Comparison of ENCODE assay signal across 10 mouse cellular contexts in the genomic region with DNA sequence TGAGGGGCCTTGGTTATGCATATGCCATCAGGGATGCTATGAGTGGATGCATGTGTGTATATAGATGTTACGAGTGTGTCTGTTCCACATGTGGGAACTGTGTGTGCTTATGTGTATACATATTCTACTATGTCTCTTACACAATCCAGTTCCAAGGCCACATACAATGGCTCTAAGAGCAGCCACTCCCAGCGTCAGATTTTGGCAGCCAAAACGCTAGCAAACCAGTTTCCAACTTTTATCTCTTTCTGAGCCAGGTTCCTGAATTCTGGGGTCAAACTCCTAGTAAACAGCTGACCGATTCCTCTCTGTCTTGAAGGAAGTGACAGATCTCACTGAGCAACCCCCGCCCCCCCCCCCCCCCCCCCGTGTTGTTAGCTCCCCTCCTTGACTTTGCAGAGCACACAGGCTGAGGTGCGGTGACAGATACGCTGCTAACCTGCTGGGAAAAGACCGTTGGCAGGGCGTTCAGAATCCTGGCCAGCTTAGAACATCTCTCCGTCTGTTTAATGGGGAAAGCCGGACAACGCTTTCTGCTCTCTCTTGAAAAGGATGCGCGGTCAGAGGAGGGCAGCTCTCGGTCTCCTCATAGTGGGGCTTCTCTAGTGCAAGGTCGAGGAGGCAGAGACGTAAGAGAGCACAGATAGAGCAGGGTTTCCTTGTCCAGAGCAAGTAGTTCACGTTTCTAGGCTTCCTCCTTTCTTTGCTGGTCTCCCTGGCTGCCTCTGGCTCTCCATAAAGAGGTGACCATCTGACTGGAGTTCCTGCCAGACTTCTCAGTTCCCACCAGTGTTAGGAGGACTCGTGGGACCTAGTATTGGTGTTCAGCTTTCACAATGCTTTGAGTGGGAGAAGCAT. TPM values are rescaled to one million over a fixed set of nuclear protein-coding genes. Genes with fewer than 3 reads are reported as not detected.
A peak's percentile ranks its signal among the peaks of the same experiment; 100 is the strongest.
DNase-seq lines count a peak whose midpoint lies in the region; ATAC-seq and TF ChIP-seq lines count a peak whose summit lies in the region.
"Had no signal": no experiment of that assay in that cellular context is flagged by ENCODE, and none has a peak within 500 bp of the region (broad histone marks: within the 10 kb centered on the region; RNA-seq: fewer than 3 reads in every experiment).

No protein-coding gene starts in this region.

- H3K27me3 ChIP-seq in limb, embryonic 13.5 days = no peaks in the 10 kb centered on the region
- H3K27me3 ChIP-seq in limb, embryonic 10.5 days (ENCODE audit: low read depth, poor library complexity, severe bottlenecking) = no peaks in the 10 kb centered on the region
- H3K27me3 ChIP-seq in heart, embryonic 16.5 days (ENCODE audit: control insufficient read depth, insufficient read depth, low read length) = no peaks in the 10 kb centered on the region
- H3K27me3 ChIP-seq in lung, postnatal 0 days (replicated peaks; ENCODE audit: insufficient read depth, low read length) = no peaks in the 10 kb centered on the region

- TF ChIP-seq CTCF in lung, postnatal 0 days (IDR thresholded peaks at IDR 0.05) = no peak

- peak; percentile 20; the same call in 1 of the 2 replicates for TF ChIP-seq EP300 in lung, postnatal 0 days (IDR thresholded peaks at IDR 0.05)

- no peaks in the 10 kb centered on the region; the same call in 1 of the 2 replicates for H3K9me3 ChIP-seq in limb, embryonic 13.5 days
- H3K9me3 ChIP-seq in limb, embryonic 10.5 days (replicated peaks) = no peaks in the 10 kb centered on the region
- H3K9me3 ChIP-seq in heart, embryonic 16.5 days (replicated peaks; ENCODE audit: control insufficient read depth, low read length) = no peaks in the 10 kb centered on the region
- H3K9me3 ChIP-seq in lung, postnatal 0 days (ENCODE audit: low read length) = no peaks in the 10 kb centered on the region

- ATAC-seq in limb, embryonic 13.5 days (ENCODE audit: low FRiP score, low read depth) = no peak
- no peak for ATAC-seq in heart, embryonic 16.5 days (replicated peaks; ENCODE audit: extremely low read depth, insufficient read depth, low FRiP score)
- peak; percentile 53 for ATAC-seq in lung, postnatal 0 days
- ATAC-seq in activated CD4-positive, CD25-positive, alpha-beta regulatory T cell, adult 4 months = no peak
- ATAC-seq: forebrain, embryonic 14.5 days had no signal

- no peak overlapping the region for H3K27ac ChIP-seq in limb, embryonic 13.5 days
- H3K27ac ChIP-seq in limb, embryonic 10.5 days = no peak overlapping the region
- peak overlapping the region; percentile 64 for H3K27ac ChIP-seq in heart, embryonic 16.5 days (ENCODE audit: low read length)
- peak overlapping the region; percentile 74 for H3K27ac ChIP-seq in lung, postnatal 0 days (ENCODE audit: low read length)

- no peak overlapping the region for H3K4me3 ChIP-seq in limb, embryonic 13.5 days
- no peak overlapping the region for H3K4me3 ChIP-seq in limb, embryonic 10.5 days
- H3K4me3 ChIP-seq in heart, embryonic 16.5 days (ENCODE audit: low read length) = 0 out of 2 replicates have a peak overlapping the region, but pooled peaks have one; percentile 1
- 0 out of 2 replicates have a peak overlapping the region, but pooled peaks have one; percentile 5 for H3K4me3 ChIP-seq in lung, postnatal 0 days (ENCODE audit: low read depth, low read length)

- no peak for DNase-seq in limb, embryonic 10.5 days (ENCODE audit: low spot score)
- DNase-seq in cerebellum, postnatal 14 days = peak; percentile 65 to 74
- DNase-seq in lung, postnatal 0 days (ENCODE audit: low spot score) = peak; percentile 75
- DNase-seq in kidney, postnatal 36 days = no peak
- DNase-seq in adrenal gland, adult 2 months = no peak
- DNase-seq: spleen, adult 18-20 months had no signal

- H3K4me1 ChIP-seq in limb, embryonic 13.5 days = peaks cover 11% of the 10 kb centered on the region
- H3K4me1 ChIP-seq in limb, embryonic 10.5 days = peaks cover 21% of the 10 kb centered on the region
- H3K4me1 ChIP-seq in heart, embryonic 16.5 days (ENCODE audit: control insufficient read depth, insufficient read depth, low read length) = peaks cover 21% of the 10 kb centered on the region
- peaks cover 9% of the 10 kb centered on the region for H3K4me1 ChIP-seq in lung, postnatal 0 days (ENCODE audit: insufficient read depth, low read depth, low read length)

- 49% methylated on average over 19 of the region's 20 CpGs for WGBS in limb, embryonic 13.5 days
- 54% methylated on average over 20 of the region's 20 CpGs for WGBS in limb, embryonic 10.5 days
- 19% methylated on average over 20 of the region's 20 CpGs for WGBS in heart, embryonic 16.5 days
- WGBS in lung, postnatal 0 days = 10% methylated on average over 20 of the region's 20 CpGs

- peak overlapping the region; percentile 19; the same call in 1 of the 2 replicates for H3K4me2 ChIP-seq in limb, embryonic 13.5 days (replicated peaks)
- H3K4me2 ChIP-seq in heart, embryonic 16.5 days (ENCODE audit: low read depth, low read length) = peak overlapping the region; percentile 80
- H3K4me2 ChIP-seq in lung, postnatal 0 days (replicated peaks; ENCODE audit: low read depth, low read length) = peak overlapping the region; percentile 39

- H3K36me3 ChIP-seq in limb, embryonic 13.5 days = no peaks in the 10 kb centered on the region
- no peaks in the 10 kb centered on the region for H3K36me3 ChIP-seq in limb, embryonic 10.5 days
- H3K36me3 ChIP-seq in heart, embryonic 16.5 days (ENCODE audit: control insufficient read depth, insufficient read depth) = no peaks in the 10 kb centered on the region
- no peaks in the 10 kb centered on the region for H3K36me3 ChIP-seq in lung, postnatal 0 days (ENCODE audit: insufficient read depth, low read length)

- no peak overlapping the region for H3K9ac ChIP-seq in limb, embryonic 13.5 days
- H3K9ac ChIP-seq in heart, embryonic 16.5 days (ENCODE audit: low read length) = peak overlapping the region; percentile 47
- no peak overlapping the region for H3K9ac ChIP-seq in lung, postnatal 0 days (replicated peaks; ENCODE audit: low read depth)

RNA-seq across cellular contexts. Expression of a gene that starts 17.3 kb away (rescaled TPM):
- 12.6 and 13.1 TPM in 2 replicates for polyA plus RNA-seq in limb, embryonic 13.5 days (2015; fragmentation: Nextera tagmentation; extraction: Ambion mirVana)
- polyA plus RNA-seq in limb, embryonic 10.5 days (2016; fragmentation: Nextera tagmentation; extraction: Ambion mirVana) = 6.2 and 8.7 TPM in 2 replicates
- 9.0 and 11.9 TPM in 2 replicates for polyA plus RNA-seq in heart, embryonic 16.5 days (2015; fragmentation: Nextera tagmentation; extraction: Ambion mirVana)
- 59.6 and 76.9 TPM in 2 replicates for polyA plus RNA-seq in lung, postnatal 0 days (2015; fragmentation: Nextera tagmentation; extraction: Ambion mirVana)
- 10 to 100 TPM; 22.8 to 27.0 TPM for total RNA-seq in adrenal gland, adult 2 months (2021)
- polyA plus RNA-seq in adrenal gland, adult 2 months (2012; rRNA removed) = 9.0 and 9.1 TPM in 2 replicates
- 1 to 10 TPM; 1.5 to 3.0 TPM for polyA plus RNA-seq in activated CD4-positive, CD25-positive, alpha-beta regulatory T cell, adult 4 months (2017; shearing (Covaris generic))

Comparison
In these comparisons a context has a peak if more than half of its experiments do, and no peak if none do; other contexts are left out.
1. H3K27ac ChIP-seq: peak in heart, embryonic 16.5 days (single experiment) and lung, postnatal 0 days (single experiment); none in limb, embryonic 13.5 days (single experiment) and limb, embryonic 10.5 days (single experiment).
2. H3K4me2 ChIP-seq: peak in every context shown above with its lines; median percentile 80 in heart, embryonic 16.5 days; 39 in lung, postnatal 0 days; 19 in limb, embryonic 13.5 days.
3. H3K4me3 ChIP-seq: peak in heart, embryonic 16.5 days (single experiment) and lung, postnatal 0 days (single experiment); none in limb, embryonic 13.5 days (single experiment) and limb, embryonic 10.5 days (single experiment).
4. DNase-seq: peak in cerebellum, postnatal 14 days (2 of 2) and lung, postnatal 0 days (single experiment); none in limb, embryonic 10.5 days (single experiment), kidney, postnatal 36 days (0 of 2) and adrenal gland, adult 2 months (single experiment).